Mouse (Mus musculus) heart, adult 8-10 months (tissue): Measurements from ENCODE around the gene Zbtb7b. TPM values are rescaled to one million over a fixed set of nuclear protein-coding genes. Genes with fewer than 3 reads are reported as not detected.
"Not testable (repeated sequence)": the region's sequence is repeated elsewhere in the genome, so short reads cannot be mapped to it uniquely, and the experiment has no call there.

ENCODE experiments used
- DNase-seq: peaks from one replicate; pipeline ENCODE4 v3.0.0; 2022; ENCODE audit warnings: low spot score
- total RNA-seq, 4 experiments: library from RNA; stranded (reverse); gene quantifications; 2 replicates each; pipeline ENCODE4 v1.2.4; 2022

Gene Zbtb7b
- total RNA-seq: 10 to 100 TPM; 19.6 to 23.2 (median 22.9) TPM

DNA sequence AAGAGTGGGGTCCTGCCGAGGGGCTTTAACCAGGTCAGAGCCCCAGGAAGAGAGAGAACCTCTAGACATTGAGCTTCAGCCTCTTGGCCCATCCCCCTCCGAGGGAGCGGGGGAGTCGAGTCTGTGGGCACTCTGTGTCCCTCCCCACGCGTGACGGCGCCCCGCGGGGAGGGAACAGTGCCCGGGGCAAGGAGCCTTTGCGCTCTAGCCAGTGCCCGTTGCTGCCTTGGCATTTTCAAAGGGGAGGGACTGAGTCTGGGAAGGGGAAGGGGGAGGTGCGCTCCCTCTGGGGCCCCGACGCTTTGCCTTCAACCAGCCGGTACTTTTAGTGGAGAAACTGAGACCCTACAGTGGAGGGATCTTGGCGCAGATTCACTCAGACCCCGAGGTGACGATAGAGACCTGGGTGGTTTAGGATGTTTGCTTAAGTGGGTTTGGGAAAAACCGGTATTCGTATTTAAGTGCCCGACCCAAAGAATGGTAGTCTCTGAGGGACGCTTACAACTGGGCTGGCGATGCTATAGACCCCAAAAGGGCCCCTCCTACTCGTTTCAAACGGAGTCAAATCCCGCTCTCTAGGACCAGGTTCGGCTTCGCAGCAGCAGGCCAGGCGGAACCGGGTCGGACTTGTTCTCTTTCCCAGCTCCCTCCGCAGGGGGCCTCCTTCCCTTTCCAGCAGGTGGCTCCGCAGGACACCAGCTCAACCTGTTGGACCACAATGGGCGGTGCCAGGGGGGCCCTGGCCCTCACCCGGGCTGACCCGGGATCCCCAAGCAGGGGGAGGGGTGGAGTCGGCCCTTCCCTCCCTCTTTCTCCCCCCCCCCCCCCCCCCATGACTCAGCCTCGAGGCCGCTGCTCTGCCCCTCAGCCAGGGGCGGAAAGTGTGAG, at the start of gene Zbtb7b:
Zbtb7b (minus strand) TSS at position 771 of the 888 bp plus-strand sequence.
- peak; percentile 70 for DNase-seq

GRCm38 (mm10) chr3:89440691-89441090, 46.1 kb upstream of the Zbtb7b start:
- no peak for DNase-seq

GRCm38 (mm10) chr3:89437269-89437668, 42.7 kb upstream of the Zbtb7b start:
- no peak for DNase-seq

DNA sequence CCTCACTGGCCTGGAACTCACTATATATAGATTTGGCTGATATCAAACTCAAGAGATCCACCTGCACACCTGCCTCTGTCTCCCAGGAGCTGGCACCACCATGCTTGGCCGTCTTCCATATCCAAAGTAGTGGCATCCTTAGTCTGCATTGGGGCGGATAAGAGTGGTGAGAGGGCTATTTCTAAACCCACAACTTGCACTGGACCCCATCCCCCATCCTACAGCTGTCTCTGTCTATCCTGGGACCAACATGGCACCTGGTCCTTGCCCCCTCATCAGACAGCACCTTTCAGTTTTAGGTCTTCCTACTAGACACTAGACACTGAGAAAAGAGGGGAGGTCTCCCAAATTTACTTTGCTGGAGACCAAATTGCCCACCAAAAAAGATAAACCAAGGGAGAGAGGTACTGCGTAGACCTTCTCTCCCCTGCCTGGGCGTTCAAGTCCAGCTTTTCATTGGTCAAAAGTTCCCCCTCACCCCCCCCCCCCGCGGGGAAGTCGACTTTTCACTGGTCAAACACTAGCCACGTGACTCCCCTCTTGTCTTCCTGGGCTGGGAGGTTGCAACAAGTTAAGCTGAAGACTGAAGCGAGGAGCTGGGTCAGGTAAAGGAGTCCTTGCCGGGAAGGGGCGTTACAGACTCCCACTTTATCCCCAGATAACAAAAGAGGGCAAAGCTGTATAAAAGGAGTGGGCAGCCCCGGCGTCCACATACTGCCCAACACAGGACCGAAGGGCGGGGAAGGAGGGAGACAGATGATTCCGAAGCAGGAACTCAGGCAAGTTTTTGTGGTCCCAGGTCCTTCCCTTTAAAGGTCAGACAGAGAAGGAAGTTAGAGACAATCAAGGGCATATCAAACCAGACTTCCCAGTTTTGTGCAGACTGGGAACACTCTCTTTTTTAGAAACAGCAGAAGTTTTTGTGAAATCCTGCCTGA, 41.9 kb upstream of the Zbtb7b start, which contains the start of gene Pbxip1:
Pbxip1 (plus strand) TSS at position 531 of the 938 bp plus-strand sequence.
- DNase-seq: peak; percentile 72

GRCm38 (mm10) chr3:89435041-89435440, 40.5 kb upstream of the Zbtb7b start:
- no peak for DNase-seq

GRCm38 (mm10) chr3:89434532-89434931, 40.0 kb upstream of the Zbtb7b start:
- DNase-seq: no peak

GRCm38 (mm10) chr3:89432606-89433005, 38.0 kb upstream of the Zbtb7b start:
- DNase-seq: no peak

- DNase-seq: peak; percentile 94
Measured at GRCm38 (mm10) chr3:89430171-89431159, 35.9 kb upstream of the Zbtb7b start, which contains the start of gene Pygo2. Gene Pygo2 (plus strand): TSS chr3:89430214.

DNA sequence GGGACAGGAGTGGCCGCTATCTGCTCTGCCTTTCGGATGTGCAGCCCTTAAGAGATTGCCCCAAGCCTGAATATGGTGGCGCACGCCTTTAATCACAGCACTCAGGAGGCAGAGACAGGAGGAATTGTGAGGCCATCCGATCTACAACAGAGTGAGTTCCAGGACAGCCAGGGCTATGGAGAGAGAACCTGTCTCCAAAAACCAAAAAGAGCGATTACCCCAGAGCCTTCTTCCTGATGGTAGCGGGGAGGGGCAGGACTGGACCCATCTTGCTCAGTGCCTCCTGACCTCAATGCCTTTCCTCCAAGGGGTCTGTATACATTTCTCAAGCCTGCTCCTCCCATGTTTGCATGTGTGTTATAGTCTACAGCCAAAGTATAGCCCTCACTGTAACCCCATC, 34.4 kb upstream of the Zbtb7b start:
- not testable (repeated sequence) for DNase-seq

DNA sequence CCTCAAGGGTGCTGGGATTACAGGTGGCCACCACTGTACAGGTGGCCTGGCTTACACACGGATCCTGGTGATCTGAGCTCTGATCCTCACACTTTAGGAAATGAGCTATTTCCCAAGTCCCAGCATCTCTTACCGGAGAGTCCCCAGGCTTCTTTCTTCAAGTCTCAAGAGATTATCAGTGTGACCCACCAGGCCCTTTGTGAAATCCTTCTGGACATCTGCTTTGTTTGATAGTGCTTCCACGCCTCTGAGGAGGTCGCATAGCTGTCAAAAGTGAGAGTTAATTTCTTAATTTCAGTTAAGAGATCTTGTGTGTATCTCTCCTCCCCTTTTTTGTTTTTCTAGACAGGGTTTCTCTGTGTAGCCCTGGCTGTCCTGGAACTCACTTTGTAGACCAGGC, 31.3 kb upstream of the Zbtb7b start:
- DNase-seq: no peak

DNA sequence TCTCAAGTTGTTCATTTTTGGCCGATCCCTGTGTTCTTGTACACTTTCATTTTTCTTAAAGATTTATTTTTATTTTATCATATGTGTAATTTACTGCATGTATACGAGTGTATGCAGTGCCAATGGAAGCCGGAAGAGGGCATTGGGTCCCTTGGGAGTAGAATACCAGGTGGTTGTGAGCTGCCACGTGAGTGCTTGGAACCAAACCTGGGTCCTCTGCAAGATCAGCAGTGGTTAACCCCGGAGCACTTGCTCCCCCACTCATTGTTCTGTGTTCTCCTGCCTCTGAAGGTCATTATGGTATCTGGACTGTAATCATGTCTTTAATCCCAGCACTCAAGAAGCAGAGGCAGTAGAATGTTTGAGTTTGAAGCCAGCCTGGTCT, 30.6 kb upstream of the Zbtb7b start:
- no peak for DNase-seq

- no peak for DNase-seq
Measured at GRCm38 (mm10) chr3:89424416-89425140, 30.0 kb upstream of the Zbtb7b start.

- DNase-seq: no peak
Measured at GRCm38 (mm10) chr3:89422556-89423205, 28.1 kb upstream of the Zbtb7b start.

GRCm38 (mm10) chr3:89421810-89422473, 27.4 kb upstream of the Zbtb7b start:
- DNase-seq: no peak

- DNase-seq: peak; percentile 90
Measured at GRCm38 (mm10) chr3:89421002-89421774, 26.6 kb upstream of the Zbtb7b start.

DNA sequence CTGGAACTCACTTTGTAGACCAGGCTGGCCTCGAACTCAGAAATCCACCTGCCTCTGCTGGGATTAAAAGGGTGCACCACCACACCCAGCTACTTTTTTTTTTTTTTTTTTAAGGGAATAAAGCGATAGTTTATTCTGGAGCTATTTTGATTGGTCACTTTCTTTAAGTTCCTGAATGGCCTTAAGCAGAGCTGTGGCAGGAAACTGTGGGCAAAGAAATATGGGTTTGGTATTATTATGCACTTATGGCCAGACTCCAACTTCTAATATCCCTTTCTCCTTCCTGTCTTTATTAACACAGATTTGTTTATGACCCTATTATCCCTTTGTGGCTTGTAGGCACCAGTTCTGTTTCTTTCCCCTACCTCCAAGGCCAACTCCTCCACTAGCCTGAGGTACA, 25.8 kb upstream of the Zbtb7b start:
- no peak for DNase-seq

DNA sequence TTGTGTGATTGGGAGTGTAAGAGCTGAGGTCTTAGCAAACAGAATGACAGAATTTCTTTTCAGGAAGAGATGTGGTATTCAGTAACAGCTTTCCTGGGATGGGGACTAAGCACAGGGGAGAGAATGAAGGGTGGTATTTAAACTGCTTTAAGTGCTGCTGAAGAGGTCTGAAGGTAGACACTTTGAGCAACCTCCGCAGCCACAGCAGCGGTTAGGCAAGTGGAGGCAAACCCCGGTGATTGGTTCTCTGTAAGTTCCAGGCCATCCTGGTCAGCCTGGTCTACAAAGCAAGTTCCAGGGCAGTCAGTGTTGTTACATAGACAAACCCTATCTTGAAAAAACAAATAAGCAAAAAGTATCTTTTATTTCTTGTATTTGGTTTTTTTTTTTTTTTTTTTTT, 25.4 kb upstream of the Zbtb7b start:
- DNase-seq: no peak

DNA sequence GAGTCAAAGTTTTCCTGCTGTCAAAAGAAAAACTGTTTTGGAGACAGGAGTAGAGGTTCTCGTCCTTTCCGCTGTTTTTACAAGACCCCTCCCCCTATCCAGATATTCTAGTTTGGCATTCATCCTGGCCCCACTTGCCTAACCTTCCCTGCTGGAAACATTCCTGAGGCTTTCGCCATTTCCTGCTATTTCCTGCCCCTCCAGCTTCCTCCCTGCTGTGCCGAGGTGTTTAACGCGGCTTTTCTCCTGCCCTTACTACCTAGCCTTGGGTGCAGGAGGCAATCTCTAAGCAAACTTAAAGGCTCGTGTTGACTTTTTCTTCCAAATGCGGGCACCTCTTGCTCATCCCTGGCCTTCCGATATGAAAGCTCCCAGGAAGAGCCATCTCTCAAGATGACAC, 25.0 kb upstream of the Zbtb7b start:
- peak; percentile 81 for DNase-seq
